Mouse (Mus musculus) monocyte, adult 2 months (primary cell): ENCODE data around the gene Scarf2.

Experiments used
- DNase-seq, 2 experiments: peaks; one replicate each; pipeline ENCODE4 v3.0.0; 2022; ENCODE audit warnings: low spot score in 2 of 2, low read depth in 1 of 2

The Scarf2 gene

GRCm38 (mm10) chr16:17796971-17797811 is at the start of gene Scarf2:
TSS of gene Scarf2 (plus strand) at chr16:17797282.
- no peak for DNase-seq

DNA sequence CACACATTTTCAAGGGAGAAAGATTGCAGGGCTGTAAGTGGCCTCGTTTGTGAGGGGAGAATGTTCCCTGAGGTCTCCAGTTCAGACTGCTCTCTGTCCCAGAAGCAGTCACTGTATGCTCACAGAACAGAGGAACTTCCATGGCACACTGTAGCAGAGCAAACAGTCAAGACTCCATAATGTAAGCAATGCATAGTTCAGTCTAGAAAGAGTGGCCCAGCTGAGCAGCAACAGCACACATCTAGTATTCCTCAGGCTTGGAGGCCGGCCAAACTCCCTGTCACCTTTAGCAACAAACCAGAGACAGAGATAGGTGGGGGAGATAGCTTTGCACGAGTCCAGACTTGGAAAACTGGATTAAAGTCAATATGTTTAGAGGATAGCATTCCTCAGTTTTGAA is 44.1 kb upstream of the Scarf2 start:
- DNase-seq: no peak

GRCm38 (mm10) chr16:17753686-17754085 is 43.4 kb upstream of the Scarf2 start:
- no peak for DNase-seq

DNA sequence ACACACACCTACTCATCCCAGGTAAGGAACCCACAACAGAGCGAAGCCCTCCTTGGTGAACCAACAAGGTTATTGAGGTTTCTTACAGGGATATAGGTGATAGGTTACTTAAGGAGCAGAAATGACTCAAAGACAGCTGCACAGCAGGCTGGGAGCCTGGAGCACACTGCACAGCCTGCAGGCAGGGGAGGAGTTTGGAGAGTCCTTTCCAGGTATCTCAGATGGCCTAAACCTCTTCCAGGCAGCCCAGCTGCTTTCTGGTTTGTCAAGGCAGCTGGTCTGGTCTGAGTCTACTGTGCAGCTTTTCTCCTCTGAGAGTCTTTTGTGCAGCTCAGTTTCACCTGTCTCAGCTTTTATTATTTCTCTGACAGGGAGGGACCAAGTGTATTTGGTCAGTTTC is 39.3 kb upstream of the Scarf2 start:
- no peak for DNase-seq

GRCm38 (mm10) chr16:17758902-17759301 is 38.2 kb upstream of the Scarf2 start:
- DNase-seq: no peak

- peak in 1 of 2 experiments; percentile 57 for DNase-seq
Measured at GRCm38 (mm10) chr16:17759344-17759773, 37.7 kb upstream of the Scarf2 start, which contains the start of gene Klhl22. TSS of gene Klhl22 (plus strand) at chr16:17759618.

- peak in 1 of 2 experiments; percentile 37 for DNase-seq
Measured at GRCm38 (mm10) chr16:17759813-17760321, 37.2 kb upstream of the Scarf2 start.

DNA sequence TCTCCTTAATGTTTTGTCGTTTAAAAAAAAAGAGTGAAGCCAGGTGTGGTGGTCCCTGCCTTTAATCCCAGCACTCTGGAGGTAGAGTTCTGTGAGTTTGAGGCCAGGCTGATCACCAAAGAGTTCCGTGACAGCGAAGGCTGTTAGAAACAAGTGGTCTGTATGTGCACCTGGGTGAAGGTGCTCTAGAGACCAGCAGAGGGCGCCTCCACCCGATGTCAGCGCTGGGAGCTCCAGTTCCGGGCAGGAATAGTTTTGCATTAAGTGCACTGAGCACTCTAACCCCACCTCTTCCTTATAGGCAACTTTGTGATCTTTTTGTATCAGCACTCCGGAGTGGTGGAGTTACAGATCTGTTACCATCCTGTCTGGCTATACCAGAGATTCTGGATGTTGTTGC is 36.4 kb upstream of the Scarf2 start:
- no peak for DNase-seq

GRCm38 (mm10) chr16:17761074-17761473 is 36.0 kb upstream of the Scarf2 start:
- DNase-seq: no peak

DNA sequence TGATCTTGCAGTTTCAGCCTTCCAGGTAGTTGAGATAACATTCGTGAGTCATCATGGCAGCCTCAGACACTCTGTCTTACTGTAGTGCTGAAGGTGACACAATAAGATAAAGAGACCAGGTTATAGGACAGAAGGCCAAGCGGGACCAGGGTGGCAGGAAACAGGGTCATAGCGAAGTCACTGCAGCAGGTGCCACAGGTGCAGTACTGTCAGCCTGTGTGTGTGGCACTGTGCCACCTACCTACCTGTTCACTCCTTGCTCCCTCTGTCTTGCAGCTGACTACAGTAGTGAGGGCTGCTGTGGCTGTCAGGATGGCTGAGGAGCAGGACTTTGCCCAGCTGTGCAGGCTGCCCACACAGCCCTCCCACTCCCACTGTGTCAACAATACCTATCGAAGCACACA is 33.0 kb upstream of the Scarf2 start:
- no peak for DNase-seq

GRCm38 (mm10) chr16:17768834-17769233 is 28.2 kb upstream of the Scarf2 start:
- DNase-seq: no peak

GRCm38 (mm10) chr16:17771117-17771865 is 25.8 kb upstream of the Scarf2 start:
- DNase-seq: no peak

DNA sequence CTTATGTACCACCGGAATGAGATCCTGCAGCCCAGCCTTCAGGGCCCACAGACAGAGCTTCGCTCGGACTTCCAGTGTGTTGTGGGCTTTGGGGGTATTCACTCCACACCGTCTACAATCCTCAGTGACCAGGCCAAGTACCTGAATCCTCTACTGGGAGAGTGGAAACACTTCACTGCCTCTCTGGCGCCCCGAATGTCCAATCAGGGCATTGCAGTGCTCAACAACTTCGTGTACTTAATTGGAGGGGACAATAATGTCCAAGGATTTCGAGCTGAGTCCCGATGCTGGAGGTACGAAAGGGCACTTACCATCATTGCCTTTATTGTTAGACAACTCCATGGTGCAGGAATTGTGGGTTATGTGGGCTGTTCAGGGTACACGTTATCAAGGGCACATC is 20.3 kb upstream of the Scarf2 start:
- no peak for DNase-seq

GRCm38 (mm10) chr16:17778223-17778622 is 18.9 kb upstream of the Scarf2 start:
- DNase-seq: no peak

- no peak for DNase-seq
Measured at GRCm38 (mm10) chr16:17779692-17780091, 17.4 kb upstream of the Scarf2 start.

GRCm38 (mm10) chr16:17785337-17785736 is 11.7 kb upstream of the Scarf2 start:
- DNase-seq: no peak

DNA sequence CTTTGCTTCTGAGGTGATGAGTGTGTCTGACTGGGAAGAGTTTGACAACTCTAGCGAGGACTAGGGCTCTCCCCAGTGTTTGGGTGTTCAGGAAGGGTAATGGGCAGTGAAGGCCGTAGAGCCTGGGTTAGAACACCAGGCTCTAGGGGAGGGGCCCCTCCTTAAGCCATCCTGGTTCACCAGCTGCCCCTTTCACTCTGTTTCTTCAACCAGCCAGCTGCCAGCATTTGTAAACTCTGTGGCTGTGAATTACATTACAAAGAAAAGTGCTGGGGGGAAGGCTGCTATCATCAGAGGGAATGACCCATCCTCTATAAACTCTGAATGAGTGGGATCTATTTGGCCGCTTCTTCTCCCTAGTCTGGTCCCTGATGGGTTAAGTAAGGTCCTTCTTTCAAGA is 4.4 kb upstream of the Scarf2 start:
- DNase-seq: no peak

DNA sequence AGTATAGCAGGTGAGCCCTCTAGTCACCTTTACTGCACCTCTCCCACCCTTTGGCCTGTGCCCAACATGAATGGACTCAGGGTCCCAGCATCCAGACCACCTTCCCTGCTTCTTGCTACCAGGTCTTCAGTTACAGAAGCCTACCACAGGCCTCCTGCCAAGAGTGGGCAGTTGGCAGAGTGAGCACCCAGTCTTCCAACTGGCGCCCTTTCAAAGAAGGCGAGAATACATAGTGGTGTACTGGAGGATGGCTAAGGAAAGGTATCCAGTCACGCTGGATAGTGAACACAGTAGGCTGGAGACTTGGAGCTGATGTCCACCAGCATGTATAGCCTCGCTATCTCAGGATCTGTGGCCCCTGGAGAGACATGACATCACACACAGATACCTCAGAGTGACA is 3.0 kb upstream of the Scarf2 start:
- no peak for DNase-seq

DNA sequence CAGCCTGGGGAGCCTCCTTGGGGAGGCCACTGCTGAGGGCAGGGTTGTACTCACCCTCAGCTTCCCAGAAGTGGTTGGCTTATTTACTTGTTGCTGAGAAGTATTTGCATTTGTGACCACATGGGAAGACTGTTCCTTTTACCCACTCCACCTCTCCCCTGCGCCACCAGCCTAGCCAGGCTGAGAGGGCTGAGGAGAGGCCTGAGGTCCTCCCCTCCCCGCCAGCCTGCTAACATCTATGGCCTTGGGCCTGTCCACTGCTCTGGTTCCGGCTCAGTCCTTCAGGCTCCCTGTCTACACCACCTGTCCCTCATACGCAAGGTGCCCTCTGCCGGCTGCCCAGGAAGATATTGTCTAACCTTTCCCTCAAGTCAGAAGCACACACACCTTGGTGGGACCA is 1.4 kb upstream of the Scarf2 start:
- DNase-seq: no peak

DNA sequence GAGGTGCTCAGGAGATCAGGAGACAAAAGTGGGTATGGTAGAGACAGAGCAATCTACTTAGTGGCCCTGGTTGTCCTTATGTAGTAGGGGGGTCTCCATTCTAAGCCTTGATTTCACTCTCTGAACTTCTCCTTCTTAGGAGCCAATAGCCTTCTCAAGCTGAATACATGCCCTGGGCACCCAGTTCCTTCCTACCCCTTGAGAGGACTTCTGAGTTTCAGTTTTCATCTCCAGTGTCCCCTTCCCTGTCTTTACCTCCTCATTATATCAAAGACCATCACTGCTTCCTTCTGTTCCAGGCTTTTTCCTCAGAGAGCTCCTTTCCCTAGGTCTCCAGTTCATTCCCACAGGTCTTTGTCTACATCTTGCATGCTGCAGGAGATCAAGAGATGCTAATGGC is 563 bp upstream of the Scarf2 start:
- DNase-seq: no peak

DNA sequence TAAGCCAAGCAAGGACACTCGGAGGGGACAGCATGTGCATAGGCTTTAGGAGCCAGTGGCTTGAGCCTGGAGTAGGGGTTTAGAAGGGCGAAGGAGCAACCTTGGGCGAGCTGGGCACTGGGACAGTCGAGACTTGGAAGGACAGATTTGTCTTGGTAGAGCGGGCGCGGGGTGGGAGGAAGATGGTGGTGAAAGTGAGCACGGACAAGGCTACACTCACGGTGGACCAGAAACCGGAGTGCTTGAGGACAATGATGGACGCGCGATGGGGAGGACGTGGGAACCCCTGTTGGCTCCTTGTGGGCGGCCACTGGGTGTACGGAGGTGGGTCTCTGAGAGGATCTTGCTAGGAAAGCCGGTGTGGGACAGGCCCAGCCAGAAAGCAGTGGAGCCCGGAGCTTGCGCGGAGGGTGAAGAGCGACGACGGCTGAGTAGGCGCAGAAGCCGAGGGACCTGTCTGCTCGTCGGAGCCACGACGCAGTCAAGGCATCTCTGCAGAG is 780 bp downstream of the Scarf2 start:
- DNase-seq: no peak
